Mouse (Mus musculus) brain, embryonic 14.5 days (tissue): ENCODE results near the gene Capns2.

ENCODE experiments used
- CTCF ChIP-seq: fragments of 200-500 bp; IDR thresholded peaks from 2 replicates; pipeline ENCODE4 v1.5.1; 2012; ENCODE audit warnings: inconsistent platforms, mild to moderate bottlenecking, moderate library complexity, borderline replicate concordance; ENCODE audit not compliant: insufficient read depth, insufficient read length; ENCODE audit errors: extremely low read depth
- POLR2A ChIP-seq: fragments of 200-500 bp; IDR thresholded peaks from 2 replicates; pipeline ENCODE4 v1.6.1; 2012; ENCODE audit warnings: mild to moderate bottlenecking, inconsistent platforms, borderline replicate concordance; ENCODE audit not compliant: poor library complexity, insufficient read depth, insufficient read length, severe bottlenecking; ENCODE audit errors: extremely low read depth

DNA sequence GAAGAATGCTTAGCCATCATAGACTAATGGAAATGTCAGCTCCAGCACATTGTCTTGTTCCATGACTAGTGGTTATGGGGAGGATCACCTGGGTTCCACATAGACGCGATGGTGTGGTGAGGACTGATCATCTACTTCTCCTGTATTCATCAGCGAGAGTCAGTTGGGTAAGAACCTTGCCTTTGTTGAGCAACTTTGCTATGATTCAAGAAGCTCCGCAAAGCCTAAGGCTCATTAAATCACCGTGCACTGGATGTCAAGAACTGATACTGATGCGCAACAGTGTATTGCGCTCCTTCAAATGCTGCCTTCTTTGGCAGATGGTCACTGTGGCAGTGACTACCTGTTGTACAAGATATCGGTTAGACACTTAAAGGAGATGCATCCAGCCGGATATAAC, 5.3 kb downstream of the Capns2 start:
- no peak for TF ChIP-seq CTCF
- TF ChIP-seq POLR2A = no peak
